Mouse (Mus musculus) cerebellum, adult 18-20 months (tissue): ENCODE measurements around the gene Krt35.
A peak's percentile ranks its signal among the peaks of the same experiment; 100 is the strongest.

Experiments
- DNase-seq, 2 experiments: peaks; one replicate each; pipeline ENCODE4 v3.0.0; 2021

The Krt35 gene

DNA sequence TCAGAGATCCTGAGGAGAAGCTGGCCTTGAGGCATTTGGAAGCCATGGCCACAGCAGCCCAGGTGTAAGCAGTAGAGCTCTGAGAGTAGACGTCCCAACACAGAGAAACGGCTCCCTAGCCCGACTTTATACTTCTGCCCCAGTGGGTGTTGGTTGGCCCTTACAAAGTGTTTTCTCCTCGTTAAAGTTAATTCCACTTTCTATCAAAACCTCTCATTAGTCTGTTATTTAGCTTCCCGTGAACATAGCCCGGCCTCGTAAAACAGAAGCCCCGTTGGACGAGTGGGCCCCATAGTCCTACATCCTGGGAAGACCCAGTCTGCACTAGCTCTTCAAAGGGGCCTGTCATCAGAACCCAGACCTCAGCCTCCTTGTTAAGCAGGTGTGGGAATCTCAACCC is at the start of gene Krt35:
Krt35 (minus strand) TSS at position 101 of the 400 bp plus-strand sequence.
- no peak for DNase-seq

DNA sequence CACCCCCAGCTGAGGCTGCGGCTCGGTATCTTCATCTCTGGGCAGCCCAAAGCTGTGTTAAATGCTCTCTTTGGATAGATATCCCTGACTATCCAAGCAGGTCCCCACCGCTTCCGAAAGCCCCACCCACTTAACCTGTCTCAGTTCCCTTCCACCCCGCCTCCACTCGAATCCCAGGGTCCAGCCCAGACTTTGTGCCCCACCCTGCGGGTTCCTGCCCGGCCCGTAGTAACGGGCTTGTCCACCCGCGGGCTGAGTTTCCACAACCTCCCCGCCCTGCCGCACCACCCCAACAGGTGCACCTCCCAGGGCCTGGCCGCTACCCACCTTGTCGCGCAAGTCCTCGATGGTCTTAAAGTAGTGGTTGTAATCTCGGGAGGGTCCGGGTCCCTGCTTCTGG is 49.1 kb upstream of the Krt35 start:
- no peak for DNase-seq

- DNase-seq, result no peak
These were observed 44.9 kb upstream of the Krt35 start for GRCm38 (mm10) chr11:100140966-100141365.

DNA sequence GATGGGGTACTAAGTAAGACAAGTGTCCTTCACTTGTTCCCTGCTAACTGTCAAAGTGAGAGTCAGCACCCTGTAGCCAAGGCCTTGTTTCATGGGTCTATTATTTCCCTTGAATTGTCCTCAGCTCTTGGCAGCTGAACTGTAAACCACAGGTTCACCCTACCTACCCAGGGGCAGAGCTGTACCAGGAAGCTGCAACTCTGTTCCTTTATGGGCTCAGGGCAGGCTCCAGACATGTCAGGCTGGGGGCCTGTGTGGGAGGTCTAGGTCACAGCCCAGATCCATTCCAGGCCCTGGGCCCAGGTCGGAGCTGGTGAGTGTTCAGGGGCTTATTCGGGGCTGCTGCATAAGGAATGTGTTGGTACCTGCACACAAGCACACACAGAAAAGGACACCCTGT is 43.4 kb upstream of the Krt35 start:
- no peak for DNase-seq

GRCm38 (mm10) chr11:100138809-100139208 is 42.8 kb upstream of the Krt35 start:
- DNase-seq, result no peak

DNA sequence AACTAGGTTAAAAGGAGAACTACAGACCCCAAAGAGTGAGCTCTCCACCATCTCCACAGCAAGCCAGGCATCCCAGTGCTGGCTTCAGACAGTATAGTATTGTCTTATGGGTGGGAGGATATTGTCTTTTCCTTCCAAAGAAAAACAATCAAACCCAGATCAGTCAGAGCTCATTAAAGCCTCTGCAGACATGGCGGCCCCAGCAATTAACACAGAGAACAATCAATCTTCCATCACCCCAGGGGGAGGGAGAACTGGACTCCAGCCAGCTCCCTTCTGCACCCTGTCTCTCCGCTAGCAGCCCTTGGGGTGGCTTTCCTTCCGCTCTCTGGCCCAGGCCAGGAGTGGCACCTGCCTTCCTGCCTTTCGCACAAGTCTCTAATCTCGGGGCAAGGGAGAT is 41.7 kb upstream of the Krt35 start:
- DNase-seq, result no peak

DNA sequence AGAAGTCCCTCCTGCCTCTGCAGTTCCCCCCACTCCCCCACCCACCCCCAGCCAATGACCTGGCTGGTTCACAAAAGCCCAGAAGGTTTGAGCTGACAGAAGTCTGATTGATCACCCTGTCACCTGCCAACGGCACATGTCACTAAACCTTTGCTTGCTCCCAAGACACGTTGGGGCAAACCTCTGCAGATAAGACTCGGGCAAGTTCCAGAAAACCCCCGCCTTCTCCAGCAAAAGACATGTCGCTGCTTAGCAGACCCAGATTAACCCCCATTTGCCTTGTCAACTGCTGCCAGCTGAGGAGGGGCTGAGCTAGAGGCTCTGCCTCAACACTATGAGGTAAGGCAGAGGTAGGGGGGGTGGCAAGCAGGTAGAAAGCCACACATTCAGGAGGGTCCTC is 40.5 kb upstream of the Krt35 start:
- DNase-seq, result no peak

DNA sequence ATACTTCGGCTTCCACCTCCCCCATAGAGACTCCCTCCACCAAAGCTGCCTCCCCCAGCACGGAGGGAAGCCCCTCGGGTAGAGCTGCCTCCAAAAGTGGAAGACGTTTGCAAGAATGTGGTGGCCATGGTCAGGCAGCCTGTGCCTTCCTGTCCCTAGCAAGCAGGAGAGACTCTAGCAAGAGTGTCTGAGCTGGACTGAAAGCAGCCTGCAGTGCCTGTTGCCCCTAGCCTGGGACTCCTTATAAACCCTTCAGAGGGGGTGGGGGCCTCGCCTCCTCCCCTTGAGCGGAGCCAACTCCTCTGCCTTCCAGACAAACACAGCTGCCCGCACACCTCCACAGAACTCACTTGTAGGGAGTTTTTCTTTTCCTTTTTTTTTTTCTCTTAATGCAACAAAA is 39.7 kb upstream of the Krt35 start, which contains the start of gene Krt15:
Krt15 (minus strand) TSS at position 198 of the 400 bp plus-strand sequence.
- DNase-seq, result no peak

- no peak for DNase-seq
These were observed 28.9 kb upstream of the Krt35 start for GRCm38 (mm10) chr11:100124901-100125300.

- DNase-seq, result no peak
These were observed 25.4 kb upstream of the Krt35 start, which contains the start of gene Krt13 for GRCm38 (mm10) chr11:100121466-100121865. Gene Krt13 (minus strand): TSS chr11:100121566.

- no peak for DNase-seq
These were observed 24.3 kb upstream of the Krt35 start for GRCm38 (mm10) chr11:100120331-100120730.

DNA sequence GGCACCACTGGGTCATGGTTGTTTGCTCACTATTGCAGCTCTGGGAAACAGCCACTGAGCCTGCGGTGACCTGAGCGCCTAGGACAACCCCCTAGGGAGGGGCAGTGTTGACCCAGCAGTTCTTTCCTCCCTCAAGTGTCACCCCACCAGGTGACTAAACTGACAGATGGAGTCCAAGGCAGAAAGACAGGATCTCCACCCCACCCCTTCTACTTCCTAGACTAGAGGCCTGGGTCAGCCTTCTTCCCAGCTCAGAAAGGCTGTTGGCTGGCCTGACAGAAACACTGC is 17.6 kb upstream of the Krt35 start:
- DNase-seq, result no peak

DNA sequence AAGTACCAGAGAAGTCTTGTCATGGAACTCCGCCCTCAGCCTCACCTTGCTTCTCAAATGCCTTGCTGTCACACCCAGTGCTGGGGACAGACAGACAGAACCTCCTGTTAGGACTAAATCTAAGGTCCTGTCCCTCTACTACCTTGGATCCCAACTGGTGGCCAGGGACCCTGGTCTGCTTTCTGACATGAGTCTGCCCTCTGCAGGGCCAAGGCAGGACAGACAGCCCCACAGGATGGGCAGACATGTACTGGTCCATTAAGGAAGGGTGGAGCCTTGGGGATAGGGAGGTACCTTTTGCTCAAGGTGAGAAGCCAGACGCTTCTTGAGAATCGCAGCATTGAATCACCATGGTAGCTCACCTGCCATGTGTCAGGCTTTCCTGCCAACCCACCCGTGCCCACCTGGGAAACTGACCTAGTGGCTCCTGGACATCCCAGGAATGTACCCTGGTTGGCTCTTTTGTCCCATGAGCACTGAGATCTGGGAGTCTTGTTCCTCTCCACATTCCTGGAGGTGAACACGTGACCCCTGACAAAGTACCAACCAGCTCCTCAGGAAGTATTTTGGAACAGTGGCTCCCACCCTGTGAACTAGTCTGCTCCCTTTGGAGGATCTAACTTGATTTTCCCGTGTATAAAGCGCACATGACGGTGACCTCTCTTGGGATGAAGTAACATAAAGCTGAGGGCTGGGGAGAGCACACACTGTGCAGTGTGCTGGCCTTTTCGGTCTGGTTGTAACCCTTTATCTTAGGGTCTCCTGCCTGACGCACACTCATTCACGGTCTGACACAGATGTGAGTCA is 17.1 kb upstream of the Krt35 start:
- no peak for DNase-seq

DNA sequence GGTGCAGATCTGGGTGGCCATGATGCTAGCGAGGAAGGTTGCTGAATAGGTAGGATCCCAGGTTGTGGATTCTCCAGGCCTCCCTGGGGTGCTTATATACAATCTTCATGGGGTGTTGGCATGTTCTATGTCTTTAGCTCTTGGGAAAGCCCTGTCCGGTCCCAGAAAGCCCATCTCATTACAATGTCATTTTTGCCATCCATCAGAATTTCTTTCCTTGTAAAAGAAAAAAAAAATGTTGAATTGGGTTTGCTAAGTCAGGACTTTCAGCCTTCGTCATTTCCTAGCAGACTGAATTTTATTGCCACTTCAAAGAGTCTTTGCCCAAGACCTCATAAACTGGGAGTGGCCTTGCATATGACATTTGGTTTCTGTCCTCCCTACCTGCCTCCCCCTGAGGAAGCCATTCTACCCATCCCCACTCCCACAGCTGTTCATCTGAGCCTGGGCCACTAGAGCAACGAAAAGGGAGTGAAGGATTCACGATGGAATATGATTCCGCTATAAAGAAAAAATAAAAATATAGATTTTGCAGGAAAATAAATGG is 9.6 kb upstream of the Krt35 start, which contains the start of gene Krt36:
Krt36 (minus strand) TSS at position 51 of the 547 bp plus-strand sequence.
- DNase-seq, result no peak

- no peak for DNase-seq
These were observed 6.8 kb upstream of the Krt35 start for GRCm38 (mm10) chr11:100102693-100103429.

GRCm38 (mm10) chr11:100100391-100100790 is 4.3 kb upstream of the Krt35 start:
- DNase-seq, result no peak

DNA sequence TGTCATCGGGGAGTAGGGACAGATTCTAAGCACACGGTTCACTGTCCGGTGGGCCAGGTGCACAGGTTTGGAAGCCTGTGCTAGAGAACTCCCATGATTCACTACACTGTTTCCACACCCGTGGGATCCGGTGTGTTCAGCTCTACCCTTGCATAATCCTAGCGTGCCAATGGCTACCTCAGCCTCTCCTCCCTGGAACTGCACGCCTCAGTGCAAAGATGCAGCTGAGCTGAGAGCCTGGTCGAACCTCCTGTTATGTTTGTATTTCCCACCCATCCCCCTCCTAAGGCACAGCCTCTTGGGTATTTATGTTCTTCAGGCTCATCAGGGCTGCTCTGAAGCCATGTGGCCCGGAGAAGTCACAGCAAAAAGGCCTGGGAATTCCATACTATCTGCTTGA is 1.8 kb upstream of the Krt35 start:
- DNase-seq, result no peak

GRCm38 (mm10) chr11:100088378-100089025 is 7.5 kb downstream of the Krt35 start:
- no peak for DNase-seq

GRCm38 (mm10) chr11:100087861-100088260 is 8.2 kb downstream of the Krt35 start, which contains the start of gene Krt32:
Gene Krt32 (minus strand): TSS chr11:100088226.
- no peak for DNase-seq

- no peak for DNase-seq
These were observed 22.2 kb downstream of the Krt35 start for GRCm38 (mm10) chr11:100073873-100074272.

DNA sequence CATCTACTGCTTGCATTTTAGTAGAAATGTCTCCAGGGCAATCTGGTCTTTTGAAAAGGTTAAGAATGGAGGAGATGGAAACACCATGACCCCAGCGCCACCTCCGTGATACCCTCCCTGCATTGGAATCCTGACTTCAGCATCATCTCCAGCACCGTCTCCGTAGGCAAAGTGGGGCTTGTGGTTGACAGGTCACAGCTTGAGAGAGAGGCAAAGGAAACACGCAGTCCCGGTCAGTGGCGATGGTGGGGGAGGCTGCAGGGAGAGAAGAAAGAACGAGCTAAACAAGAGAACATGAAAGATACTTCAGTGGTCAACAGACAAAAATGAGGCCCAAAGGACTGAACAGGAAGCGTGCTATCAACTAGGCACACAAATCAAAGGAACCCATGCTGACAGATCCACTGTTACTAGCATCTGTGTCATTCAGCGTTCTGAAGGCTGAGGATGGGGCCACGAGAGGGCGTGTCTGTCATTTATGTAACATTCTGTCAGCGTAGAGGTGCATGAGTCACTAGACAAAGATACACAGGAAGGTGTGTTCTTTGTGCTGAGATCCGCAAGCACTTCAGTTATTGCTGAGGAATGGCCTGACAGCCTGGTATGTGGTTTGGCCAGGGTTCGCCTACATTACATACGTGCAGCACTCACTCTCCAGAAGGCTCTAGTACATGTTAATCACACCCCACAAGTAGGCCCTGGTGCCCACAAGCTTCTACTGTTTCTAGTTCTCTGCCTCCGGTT is 28.6 kb downstream of the Krt35 start:
- no peak for DNase-seq

DNA sequence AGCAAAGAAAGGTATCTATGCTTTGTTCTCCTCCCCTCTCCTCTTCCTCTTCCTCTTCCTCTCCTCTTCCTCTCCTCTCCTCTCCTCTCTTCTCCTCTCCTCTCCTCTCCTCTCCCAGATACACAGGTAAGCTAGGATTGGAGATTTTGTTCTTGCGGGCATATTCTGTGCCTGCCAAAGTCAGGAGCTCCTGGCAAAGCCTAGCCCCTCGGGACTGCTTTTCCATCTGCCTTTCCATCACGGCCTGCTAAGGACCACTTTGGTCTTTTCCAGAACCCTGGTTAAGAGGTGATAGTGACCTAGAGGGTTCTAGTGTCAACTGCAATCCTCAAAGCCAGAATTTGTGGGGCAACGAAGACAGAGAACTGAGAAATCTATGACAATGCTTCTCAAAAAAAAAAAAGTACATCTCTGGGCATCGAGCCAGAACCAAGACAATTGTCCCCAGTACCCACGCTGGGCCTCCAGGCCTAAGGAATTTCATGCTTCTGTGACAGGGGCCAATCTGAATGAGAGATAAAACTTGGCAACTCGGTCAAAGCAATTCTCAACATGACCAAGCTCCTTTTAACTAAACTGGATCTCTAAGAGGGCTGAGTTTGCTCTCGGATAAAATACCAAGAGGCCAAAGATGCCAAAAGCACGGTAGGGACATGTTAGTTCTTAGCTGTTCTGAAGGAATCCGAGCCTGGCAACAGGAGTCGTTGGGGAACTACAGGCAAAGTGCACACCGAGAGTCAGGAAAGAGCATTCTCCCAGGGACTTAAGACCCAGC is 29.6 kb downstream of the Krt35 start:
- DNase-seq, result peak in 1 of 2 experiments; percentile 13
